Mouse (Mus musculus): ENCODE measurements around the gene Olfr105-ps. TPM values are rescaled to one million over a fixed set of nuclear protein-coding genes. Genes with fewer than 3 reads are reported as not detected.

Olfr105-ps gene
- not detected in 2 replicates for polyA plus RNA-seq (2012; rRNA removed)

GRCm38 (mm10) chr17:37378733-37379132 is at the start of gene Olfr105-ps:
TSS of gene Olfr105-ps (plus strand) at chr17:37379033.

GRCm38 (mm10) chr17:37339598-37339997 is 39.2 kb upstream of the Olfr105-ps start, which contains the start of gene Olfr103:
TSS of gene Olfr103 (minus strand) at chr17:37339698.

GRCm38 (mm10) chr17:37359282-37359681 is 19.6 kb upstream of the Olfr105-ps start, which contains the start of gene Olfr104-ps:
TSS of gene Olfr104-ps (plus strand) at chr17:37359582.

GRCm38 (mm10) chr17:37390093-37390492 is 11.3 kb downstream of the Olfr105-ps start, which contains the start of gene Olfr106-ps:
TSS of gene Olfr106-ps (plus strand) at chr17:37390393.

GRCm38 (mm10) chr17:37398926-37399325 is 20.1 kb downstream of the Olfr105-ps start, which contains the start of gene Olfr107:
TSS of gene Olfr107 (plus strand) at chr17:37399226.

Other genes with a start within 250 kb of the Olfr105-ps start
- gene Olfr93, start 217.5 kb upstream of the Olfr105-ps start, polyA plus RNA-seq (2012; rRNA removed): not detected in 2 replicates
- gene Ubd, start 185.1 kb upstream of the Olfr105-ps start, polyA plus RNA-seq (2012; rRNA removed): 0.46 and 0.68 TPM in 2 replicates
- gene Olfr94, start 178.0 kb upstream of the Olfr105-ps start, polyA plus RNA-seq (2012; rRNA removed): not detected in 2 replicates
- gene Olfr95, start 165.9 kb upstream of the Olfr105-ps start, polyA plus RNA-seq (2012; rRNA removed): not detected in 2 replicates
- gene Olfr96, start 158.9 kb upstream of the Olfr105-ps start, polyA plus RNA-seq (2012; rRNA removed): not detected in 2 replicates
- gene Olfr97, start 141.7 kb upstream of the Olfr105-ps start, polyA plus RNA-seq (2012; rRNA removed): not detected in 2 replicates
- not detected in 2 replicates for gene Olfr98, start 115.3 kb upstream of the Olfr105-ps start, polyA plus RNA-seq (2012; rRNA removed)
- gene H2-M3, start 108.8 kb upstream of the Olfr105-ps start, polyA plus RNA-seq (2012; rRNA removed): 2.6 and 3.0 TPM in 2 replicates
- gene Olfr99, start 95.6 kb upstream of the Olfr105-ps start, polyA plus RNA-seq (2012; rRNA removed): not detected in 2 replicates
- not detected in 2 replicates for gene Olfr101, start 74.7 kb upstream of the Olfr105-ps start, polyA plus RNA-seq (2012; rRNA removed)
- gene Olfr102, start 62.0 kb upstream of the Olfr105-ps start, polyA plus RNA-seq (2012; rRNA removed): not detected in 2 replicates
- gene Olfr103, start 39.3 kb upstream of the Olfr105-ps start, polyA plus RNA-seq (2012; rRNA removed): not detected in 2 replicates
- not detected in 2 replicates for gene Olfr104-ps, start 19.5 kb upstream of the Olfr105-ps start, polyA plus RNA-seq (2012; rRNA removed)
- gene Olfr106-ps, start 11.4 kb downstream of the Olfr105-ps start, polyA plus RNA-seq (2012; rRNA removed): not detected in 2 replicates
- gene Olfr107, start 20.2 kb downstream of the Olfr105-ps start, polyA plus RNA-seq (2012; rRNA removed): not detected in 2 replicates
- not detected in 2 replicates for gene Olfr108, start 66.4 kb downstream of the Olfr105-ps start, polyA plus RNA-seq (2012; rRNA removed)
- gene Olfr109, start 79.9 kb downstream of the Olfr105-ps start, polyA plus RNA-seq (2012; rRNA removed): not detected in 2 replicates
- gene H2-M2, start 104.5 kb downstream of the Olfr105-ps start, polyA plus RNA-seq (2012; rRNA removed): 0.06 TPM in 1 of 2 replicates, not detected in the other
- gene Olfr110, start 113.4 kb downstream of the Olfr105-ps start, polyA plus RNA-seq (2012; rRNA removed): 0.02 TPM in 1 of 2 replicates, not detected in the other
- gene Olfr111, start 129.0 kb downstream of the Olfr105-ps start, polyA plus RNA-seq (2012; rRNA removed): 0.03 and 0.04 TPM in 2 replicates
- not detected in 2 replicates for gene Olfr112, start 190.4 kb downstream of the Olfr105-ps start, polyA plus RNA-seq (2012; rRNA removed)
- gene Olfr113, start 198.6 kb downstream of the Olfr105-ps start, polyA plus RNA-seq (2012; rRNA removed): not detected in 2 replicates
- gene Olfr114, start 213.7 kb downstream of the Olfr105-ps start, polyA plus RNA-seq (2012; rRNA removed): not detected in 2 replicates
- gene Olfr115, start 248.1 kb downstream of the Olfr105-ps start, polyA plus RNA-seq (2012; rRNA removed): not detected in 2 replicates
- gene Olfr116, start 248.2 kb downstream of the Olfr105-ps start, polyA plus RNA-seq (2012; rRNA removed): not detected in 2 replicates